Mouse (Mus musculus) c-Kit-positive CD71-positive TER-119-positive erythroid progenitor cells, embryonic 14.5 days (primary cell): ENCODE data around the gene Pbx1.

Source experiments
- DNase-seq: peaks from one replicate; pipeline ENCODE4 v3.0.0-alpha.2; 2013; ENCODE audit warnings: low spot score

Pbx1 gene

DNA sequence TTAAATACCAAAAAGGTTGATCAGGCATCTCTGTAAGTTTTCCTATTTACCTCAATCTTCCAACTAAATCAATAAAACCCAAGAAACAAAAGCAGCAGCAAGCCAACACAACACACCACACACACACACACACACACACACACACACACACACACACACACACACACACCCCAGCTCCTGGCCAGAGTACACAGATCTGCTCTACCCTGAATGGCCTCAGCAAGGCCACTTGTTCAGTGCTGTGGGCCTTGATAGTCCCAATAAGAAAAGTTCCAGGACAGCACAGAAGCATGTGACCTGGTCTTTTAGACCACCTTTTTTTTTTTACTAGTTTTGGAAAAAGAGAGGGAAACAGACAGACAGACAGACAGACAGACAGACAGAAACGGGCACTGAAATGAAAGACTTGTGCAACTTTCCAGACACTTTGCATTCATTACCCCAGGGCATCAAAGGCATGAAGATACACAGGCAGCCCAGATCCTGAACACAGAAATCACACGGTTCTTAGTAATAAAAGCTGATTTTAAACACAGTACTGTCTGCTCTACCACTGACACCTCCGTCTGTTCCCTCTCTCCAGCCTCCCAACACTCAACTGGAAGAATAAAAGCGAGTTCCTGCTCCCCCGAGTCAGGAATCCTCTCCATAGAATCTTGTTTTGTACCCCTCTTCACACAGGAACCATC, 6.9 kb downstream of the Pbx1 start:
- no peak for DNase-seq

DNA sequence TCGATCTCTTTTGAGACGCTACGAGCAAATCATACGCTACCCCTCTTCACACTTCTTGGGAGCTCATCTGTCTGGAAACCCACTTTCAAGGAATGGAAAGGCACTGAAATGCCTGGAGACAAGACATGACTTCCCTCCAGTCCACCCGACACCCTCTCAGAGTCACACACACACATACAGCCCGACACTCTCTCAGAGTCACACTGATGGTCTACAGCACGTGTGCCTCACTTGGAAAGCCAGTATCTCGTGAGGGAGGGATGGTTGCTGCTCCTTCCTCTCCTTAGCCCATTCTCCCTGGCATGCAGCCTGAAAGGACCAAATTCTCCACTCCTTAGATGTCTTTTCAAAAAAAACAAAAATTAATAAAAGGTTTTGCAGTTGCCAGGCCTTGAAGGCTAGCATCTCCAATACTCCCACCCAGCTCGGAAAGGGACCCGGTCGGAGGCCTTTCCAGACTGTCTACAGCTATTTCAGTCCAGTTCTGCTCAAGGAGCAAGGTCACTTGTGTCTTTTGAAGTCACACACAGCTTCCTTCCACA, 8.6 kb downstream of the Pbx1 start:
- no peak for DNase-seq

DNA sequence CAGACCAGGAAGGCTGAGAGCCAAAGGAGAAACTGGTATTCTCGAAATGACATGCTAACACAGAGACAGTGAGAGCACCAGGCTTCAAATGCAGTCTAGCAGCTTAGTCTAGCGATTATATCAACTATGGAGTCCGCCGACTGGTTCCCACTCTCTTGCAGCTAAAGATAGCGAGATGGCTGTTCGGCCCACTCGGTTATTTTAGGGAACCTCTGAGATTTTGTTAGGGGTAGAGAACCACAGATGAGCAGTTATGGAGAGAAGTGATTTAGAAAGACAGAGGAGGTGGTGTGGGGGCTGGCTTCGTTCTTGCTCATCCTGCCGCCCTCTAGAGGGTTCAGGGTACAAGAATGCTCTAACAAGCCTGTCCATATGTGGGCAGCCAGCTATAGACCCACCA, 13.2 kb downstream of the Pbx1 start:
- no peak for DNase-seq

DNA sequence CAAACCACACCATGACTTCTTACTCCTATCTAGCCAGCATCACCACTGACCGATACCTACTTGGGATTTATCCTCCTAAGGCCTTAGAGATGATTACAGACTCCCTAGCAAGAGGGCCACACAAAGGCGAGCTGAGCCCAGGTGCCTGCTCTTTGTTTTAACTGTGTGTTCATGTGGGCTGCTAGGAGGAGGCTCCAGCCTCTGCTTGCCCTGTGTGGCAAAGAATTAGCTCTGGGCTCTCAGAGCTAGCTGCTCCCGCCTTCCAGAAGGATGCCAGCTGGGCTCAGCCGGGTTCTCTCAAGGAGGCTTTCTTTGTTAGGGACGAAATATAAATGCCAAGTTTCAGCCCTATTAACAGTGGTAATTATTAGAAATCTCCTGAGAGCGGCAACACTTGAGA, 14.4 kb downstream of the Pbx1 start:
- no peak for DNase-seq

DNA sequence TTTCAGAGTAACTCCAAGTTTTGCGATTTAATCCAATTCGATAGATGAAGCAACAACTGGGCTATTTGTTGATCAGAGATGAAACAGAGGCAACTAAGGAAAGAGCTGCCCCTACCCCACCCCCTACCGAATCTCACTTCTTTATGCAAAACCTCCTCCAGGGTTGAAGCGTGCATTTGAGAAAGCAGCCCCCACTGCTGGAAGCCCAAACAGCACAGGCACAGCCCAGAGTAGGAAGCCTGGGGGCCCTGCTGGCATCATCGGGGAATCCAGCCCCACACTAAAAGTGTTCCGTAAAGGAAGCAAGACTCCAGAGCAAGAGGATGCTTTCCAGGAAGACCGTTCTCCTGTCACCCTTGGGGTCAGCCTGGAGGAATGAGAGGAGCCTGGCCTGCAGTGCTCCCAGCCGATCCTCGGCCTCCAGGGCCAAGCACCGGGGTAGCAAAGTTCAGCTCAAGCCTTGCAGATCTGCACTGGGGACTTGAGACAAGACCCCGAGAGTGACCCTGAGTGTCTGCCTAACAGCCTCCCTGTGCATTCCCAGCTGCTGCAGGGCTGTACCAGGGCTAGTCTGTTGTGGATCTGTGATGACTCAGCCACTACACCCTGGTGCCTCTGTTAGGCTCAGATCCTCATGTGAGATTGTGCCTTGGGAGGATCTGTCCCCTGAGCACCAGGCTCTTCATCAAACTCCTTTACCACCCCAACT, 15.2 kb downstream of the Pbx1 start:
- no peak for DNase-seq

DNA sequence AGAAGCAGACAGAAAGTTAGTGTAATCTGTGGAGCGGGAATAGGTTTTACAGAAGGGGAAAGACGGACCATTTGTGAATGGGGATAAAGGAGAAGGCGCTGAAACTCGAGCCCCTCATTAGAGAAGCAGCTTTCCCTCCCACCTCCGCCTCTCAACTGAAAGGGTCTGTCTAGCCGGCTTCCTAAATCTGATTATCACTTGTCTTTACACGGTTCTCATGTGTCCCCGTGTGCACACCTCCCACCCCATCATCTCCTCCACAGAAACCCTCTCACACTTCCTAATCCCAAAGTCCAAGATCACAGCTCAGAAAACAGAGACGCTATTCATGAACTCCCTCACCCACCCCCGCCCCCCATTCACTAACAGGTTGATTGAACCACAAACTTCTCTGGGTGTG, 21.5 kb downstream of the Pbx1 start:
- no peak for DNase-seq

DNA sequence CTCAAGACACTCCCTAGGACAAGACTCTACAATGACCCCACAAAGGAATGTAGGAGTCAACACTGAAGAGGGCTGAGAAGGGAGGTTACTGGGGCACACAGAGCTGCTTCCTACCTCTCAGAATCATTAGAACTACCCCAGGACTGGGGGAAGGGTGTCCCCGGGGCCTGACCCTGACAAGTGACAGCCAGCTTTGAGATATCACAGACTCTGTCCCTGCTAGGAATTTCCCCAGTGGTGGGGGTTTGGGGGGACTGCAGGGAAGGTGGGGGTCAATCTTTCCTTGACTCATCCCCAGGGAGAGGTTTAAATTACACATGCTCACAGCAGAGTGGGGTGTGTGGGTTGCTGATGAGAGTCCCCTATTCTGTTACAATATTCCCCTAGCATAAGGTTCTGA, 22.0 kb downstream of the Pbx1 start:
- no peak for DNase-seq

DNA sequence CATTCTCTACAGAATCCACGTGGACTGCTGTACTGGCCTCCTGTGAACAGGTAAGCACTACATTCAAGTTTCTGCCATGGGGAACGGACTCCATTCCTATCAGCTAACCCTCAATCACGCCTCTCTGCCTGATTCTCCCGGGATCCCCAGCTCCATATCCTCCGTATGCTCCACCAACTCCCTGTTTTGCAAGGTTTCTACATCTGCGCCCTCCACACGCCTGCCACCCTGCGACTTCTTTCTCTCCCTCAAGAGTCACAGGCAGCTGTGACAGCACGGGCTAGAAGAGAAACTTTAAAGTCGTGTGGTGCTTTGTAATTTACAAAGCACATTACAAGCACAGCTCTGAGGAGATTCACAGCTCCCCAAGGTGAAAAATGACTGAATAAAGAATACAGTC, 23.3 kb downstream of the Pbx1 start:
- DNase-seq: no peak

DNA sequence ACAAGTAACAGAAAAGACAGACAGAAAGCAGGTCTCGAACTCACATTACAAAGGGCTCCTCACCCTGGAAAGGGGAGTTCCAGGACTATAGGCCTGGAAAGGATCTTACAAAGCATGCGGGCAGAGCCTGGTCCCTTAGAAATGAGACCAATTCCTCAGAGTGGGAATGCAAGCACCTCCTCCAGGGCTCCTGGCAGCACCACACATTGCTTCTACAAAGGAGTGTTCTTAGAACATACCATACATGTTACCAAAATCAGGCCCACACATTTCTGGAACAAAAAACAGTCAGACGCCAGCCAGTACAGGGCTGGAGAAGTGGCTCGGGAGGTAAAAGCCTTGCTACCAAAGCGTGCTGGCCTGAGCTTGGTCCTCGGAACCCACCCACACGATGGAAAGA, 24.1 kb downstream of the Pbx1 start:
- DNase-seq: no peak

DNA sequence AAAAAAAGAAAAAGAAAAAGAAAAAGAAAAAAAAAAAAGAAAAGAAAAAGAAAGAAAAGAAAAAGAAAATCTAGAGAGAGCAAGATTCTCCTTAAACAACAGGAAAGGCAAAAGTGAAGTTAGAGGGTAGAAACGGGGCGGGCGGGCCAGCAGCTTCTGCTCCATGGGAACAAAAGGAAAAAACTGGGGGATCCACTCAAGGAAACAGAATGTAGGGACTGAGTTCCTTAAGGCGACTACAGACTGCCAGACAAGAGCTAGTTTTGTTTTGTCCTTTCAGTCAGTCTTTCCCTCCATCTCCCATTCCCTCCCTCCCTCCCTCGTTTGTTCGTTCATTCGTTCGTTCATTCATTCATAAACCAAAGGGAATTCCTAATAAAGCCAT, 25.8 kb downstream of the Pbx1 start:
- DNase-seq: no peak

DNA sequence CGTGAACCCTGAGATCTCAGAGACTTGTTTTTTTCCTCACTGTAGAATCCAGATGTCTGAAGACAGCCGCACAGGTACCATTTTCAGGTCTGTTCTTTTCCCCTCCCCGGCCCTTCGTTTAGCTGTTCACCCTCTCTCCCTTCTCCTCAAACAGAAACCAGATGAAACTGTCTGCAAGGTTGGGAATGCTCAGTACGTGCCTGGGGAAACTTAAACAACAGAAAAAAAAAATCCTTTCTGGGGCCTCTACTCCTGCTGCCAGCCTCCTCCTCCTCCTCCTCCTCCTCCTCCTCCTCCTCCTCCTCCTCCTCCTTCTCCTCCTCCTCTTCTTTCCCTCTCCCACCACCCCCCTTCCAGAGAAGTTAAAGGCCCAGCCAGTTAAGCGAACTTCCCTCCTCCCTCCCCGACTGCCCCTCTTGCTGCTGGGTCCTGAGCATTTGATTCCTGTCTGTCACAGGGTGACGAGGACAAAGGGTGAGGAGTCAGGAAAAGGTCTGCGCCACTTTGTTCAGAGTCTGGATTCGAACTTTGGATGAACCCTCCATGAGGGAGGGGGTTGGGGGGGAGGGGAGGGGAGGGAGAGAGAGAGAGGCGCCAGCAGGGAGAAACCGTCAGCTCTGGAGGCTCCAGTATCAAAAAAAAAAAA, 26.3 kb downstream of the Pbx1 start:
- no peak for DNase-seq

DNA sequence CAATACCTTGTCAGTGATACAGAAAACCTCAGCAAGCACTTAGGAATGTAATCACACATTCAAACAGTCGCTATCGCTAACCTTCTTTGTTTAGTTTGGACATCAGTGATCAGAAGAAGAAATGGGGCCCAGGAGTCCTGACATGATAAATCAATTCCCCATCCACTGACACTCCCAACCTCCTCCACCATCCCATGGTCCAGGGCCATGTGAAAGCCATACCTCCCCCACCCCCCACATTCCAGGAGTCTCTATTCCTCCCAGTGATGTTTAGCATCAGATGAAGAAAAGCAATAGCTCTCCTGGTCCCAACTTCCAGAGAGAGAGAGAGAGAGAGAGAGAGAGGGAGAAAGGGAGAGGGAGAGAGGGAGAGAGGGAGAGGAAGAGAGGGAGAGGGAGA, 28.5 kb downstream of the Pbx1 start:
- DNase-seq: no peak

DNA sequence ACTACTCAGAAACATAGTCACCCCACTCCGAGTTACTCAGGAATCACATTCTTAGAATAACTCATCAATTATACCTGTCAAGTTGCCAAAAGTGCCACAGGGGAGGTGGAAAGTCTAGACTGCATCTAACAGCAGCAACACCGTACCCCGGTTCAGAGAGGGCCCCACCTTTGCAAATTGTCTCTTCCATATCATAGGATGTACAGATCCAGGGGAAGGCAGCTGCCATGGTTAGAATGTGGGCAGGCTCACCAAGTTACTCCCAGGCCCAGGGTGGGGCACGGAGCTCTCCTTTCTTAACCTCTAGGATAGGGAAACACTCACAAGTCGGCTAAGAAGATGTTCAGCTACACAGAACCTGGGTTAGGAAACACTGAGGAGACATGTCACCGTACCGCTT, 29.4 kb downstream of the Pbx1 start:
- no peak for DNase-seq

DNA sequence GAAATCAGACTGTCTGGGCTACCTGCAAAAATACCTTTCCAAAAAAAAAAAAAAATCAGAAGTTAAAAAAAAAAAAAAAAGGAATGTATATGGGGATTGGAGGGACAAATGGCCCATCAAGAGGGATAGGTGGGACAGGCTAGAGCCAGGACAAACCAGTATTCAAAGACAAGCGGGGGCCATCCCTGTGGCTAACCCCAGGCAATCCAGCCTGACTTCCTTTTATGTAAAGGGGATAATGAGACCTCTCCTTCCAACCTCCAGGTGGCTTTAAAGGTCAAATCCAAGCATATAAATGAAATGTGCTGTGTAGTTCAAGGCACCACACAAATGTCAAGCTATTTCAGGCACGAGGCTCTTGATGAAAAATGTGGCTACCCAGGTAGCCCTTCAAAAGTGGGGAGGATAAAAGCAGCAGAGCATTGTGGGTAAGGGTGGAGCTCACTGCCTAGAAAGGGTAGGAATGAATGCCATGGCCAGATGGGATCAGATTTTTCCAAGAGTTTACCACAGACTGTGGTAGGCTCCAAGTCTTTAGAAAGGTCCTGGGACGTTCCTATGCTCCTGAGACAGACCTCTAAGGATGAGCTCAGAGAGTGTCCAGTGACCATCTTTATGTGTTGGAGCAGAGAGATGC, 36.4 kb downstream of the Pbx1 start:
- DNase-seq: no peak

DNA sequence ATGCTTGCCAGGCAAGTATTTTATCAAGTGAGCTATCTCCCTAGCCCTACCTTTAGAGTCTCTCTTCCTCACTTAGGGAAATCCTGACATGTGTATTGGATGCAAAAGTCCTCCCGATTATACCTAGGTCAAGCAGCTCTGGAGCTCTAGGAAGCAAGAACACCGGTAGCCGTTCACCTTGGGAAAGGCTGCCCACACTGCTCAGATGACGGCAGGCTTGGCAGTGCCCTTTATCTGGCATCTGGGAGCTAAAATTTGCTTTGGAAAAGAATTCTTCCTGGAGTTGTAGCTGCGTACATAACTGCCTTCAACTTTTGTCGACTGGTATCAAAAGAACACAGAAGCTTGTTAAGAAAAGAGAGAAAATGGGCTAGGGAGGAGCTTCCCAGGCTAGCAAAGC, 37.5 kb downstream of the Pbx1 start:
- DNase-seq: no peak

DNA sequence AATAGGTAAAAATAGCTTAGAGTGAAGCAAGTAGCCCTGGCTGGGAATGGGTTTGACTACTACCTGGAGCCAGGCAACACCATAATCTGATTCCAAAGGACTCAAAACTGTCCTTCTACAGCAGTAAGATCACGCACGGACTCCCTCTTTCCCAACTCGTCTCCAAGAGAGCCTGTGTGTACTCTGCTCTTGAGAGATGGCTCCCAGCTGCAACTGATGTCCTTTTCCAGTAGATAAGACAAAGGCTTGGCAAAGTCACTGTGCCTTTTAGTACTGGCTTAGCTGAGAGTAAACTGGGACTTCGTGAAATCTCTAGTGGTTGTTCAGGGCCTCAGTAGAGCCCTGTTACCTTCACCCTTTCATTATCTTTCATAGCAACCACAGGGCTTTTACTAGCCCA, 38.6 kb downstream of the Pbx1 start:
- no peak for DNase-seq

DNA sequence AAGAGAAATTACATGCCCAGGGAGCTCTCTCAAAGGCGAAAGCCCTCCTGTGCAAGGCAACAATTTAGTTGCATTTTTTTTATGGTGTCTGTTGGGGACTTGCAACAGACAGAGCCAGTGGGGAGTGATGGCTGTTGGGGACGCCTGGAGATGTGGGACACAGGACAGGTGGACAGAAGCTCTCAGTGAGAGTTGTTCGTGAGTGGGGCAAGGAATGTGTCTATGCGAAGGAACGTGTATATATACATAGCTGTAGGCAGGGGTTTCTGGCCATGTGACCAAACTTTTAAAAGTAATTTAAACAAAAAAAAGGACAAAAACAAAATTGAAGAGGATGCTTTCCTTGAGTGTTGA, 39.6 kb downstream of the Pbx1 start:
- no peak for DNase-seq

DNA sequence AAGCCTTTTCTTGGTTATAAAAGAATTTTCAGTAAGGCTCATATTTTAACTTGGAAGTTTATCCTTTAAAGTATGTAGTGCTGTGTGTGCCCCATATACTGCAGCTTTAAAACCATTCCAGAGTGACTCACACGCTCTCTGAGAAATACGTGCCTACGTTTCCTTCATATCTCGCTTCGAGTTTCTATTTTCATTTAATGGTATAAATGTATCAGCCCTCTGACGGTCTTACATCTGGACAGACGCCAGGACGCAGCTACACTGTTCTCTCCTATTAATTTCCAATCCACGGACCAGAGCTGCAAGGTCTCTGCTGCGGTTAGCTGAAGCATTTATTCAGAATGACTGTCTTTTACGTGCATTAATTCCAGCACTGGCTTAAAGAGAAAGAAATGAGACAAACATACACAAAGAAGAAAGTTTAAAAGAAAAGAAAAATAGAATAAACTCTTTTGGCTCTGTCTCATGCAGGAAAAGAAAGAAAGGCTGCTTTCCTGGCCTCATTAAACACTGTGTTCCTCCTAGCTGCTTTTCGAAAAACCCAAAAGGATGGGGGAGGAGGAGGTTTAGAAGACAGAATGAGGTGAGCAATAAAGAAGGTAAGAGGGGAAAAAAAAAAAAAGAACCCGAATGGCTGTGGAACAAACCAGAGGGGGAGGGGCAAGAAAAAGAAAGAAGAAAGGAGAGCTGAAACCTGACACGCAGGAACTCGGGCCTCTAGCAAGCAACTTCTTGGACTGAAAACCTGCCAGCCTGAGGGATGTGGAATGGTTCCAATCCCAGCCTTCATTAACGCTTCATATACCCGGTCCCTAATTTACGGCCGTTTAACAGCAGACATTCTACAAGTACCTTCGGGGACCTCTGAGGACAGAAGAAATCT, 40.2 kb downstream of the Pbx1 start:
- DNase-seq: no peak

DNA sequence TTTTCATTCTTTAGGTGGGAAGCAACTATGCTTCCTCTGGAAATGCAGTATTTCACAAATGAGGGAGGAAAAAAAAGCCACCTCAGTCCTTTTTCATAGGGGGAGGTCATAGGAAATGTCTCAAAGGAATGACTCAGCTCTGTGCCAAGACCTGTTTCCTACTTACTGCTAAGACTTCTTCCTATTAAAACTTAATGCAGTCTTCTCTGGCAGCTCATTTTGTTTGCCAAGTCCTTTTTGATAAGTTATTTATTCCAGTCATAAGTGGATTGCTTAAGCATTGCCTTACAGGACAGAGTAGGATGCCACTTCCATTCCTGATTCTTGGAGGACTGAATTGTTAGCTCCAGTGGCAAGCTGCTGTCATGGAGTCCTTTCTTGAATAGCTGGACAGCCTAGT, 41.3 kb downstream of the Pbx1 start:
- DNase-seq: no peak

DNA sequence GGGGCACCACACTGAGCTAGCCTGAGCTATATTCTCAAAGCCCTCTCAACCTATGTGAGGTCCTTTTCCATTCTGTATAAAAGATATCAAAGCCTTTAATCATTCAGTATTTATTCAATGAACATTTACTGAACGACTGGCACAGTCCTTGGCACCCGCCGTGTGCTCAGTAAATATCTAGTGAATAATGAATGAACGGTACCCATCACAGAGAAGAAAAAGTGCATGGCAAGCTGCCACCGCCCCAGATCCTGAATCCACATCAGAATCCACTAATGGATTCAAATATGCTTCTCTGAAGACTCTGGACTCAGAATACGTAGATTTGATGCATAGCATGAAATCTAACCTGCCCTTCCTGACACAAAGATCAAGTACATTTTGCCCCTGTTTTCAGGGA, 45.9 kb downstream of the Pbx1 start:
- DNase-seq: no peak

DNA sequence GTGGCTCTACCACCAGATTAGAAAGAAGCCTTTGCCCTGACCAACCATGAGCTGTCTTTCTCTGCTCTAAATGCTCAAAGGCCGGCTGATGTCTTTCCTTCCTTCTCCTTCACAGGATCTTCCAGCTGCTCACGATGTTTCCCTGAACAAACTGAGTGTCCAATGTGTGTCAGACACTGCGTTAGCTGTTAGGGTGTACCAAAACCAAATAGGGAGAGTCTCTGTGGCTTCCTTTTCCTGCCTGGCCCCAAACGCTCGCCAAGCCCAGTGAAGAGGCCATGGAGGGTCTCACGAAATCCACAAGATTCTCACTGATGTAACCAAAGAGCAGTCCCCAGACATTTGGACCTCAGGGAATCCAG, 47.5 kb downstream of the Pbx1 start:
- no peak for DNase-seq
